Mouse (Mus musculus) kidney, embryonic 16.5 days (tissue): ENCODE data around the gene Hoxc8. TPM values are rescaled to one million over a fixed set of nuclear protein-coding genes. Genes with fewer than 3 reads are reported as not detected.
A peak's percentile ranks its signal among the peaks of the same experiment; 100 is the strongest.

Experiments used
- ATAC-seq: fragments of 200-750 bp; cut with Nextera tagmentation; 2 replicates; pipeline ENCODE4 v1.8.0; 2017; ENCODE audit warnings: moderate TSS enrichment; ENCODE audit not compliant: low FRiP score, low TSS enrichment
- H3K27ac ChIP-seq: fragments of 300-500 bp; sonication (generic); 2 replicates; pipeline ENCODE4 v1.5.1; 2014; ENCODE audit warnings: low read length
- H3K27me3 ChIP-seq: fragments of 300-500 bp; sonication (generic); 2 replicates; pipeline ENCODE4 v1.6.1; 2014; ENCODE audit warnings: low read length, control low read depth, mixed read lengths; ENCODE audit not compliant: insufficient read depth
- H3K36me3 ChIP-seq: fragments of 300-500 bp; sonication (generic); 2 replicates; pipeline ENCODE4 v1.6.1; 2014; ENCODE audit warnings: low read length, control low read depth, mixed read lengths; ENCODE audit not compliant: insufficient read depth
- H3K4me1 ChIP-seq: fragments of 300-500 bp; sonication (generic); 2 replicates; pipeline ENCODE4 v1.6.1; 2014; ENCODE audit warnings: low read length, control low read depth, mixed read lengths; ENCODE audit not compliant: insufficient read depth
- H3K4me2 ChIP-seq: fragments of 300-500 bp; sonication (generic); replicated peaks from 2 replicates; pipeline ENCODE4 v1.6.1; 2014; ENCODE audit warnings: low read depth, low read length
- H3K4me3 ChIP-seq: fragments of 300-500 bp; sonication (generic); 2 replicates; pipeline ENCODE4 v1.5.1; 2014; ENCODE audit warnings: mild to moderate bottlenecking, low read length
- H3K9ac ChIP-seq: fragments of 300-500 bp; sonication (generic); replicated peaks from 2 replicates; pipeline ENCODE4 v1.6.1; 2014; ENCODE audit warnings: low read length
- H3K9me3 ChIP-seq: fragments of 300-500 bp; sonication (generic); 2 replicates; pipeline ENCODE4 v1.6.1; 2016; ENCODE audit warnings: low read length, control low read depth
- WGBS: fragments of 180-500 bp; shearing (Covaris S2); extraction: QIAGEN DNeasy Blood & Tissue Kit; methylation state at CpG from one replicate; pipeline ENCODE4 v1.1.7; 2014; 5-methylcytosine and 5-hydroxymethylcytosine counted together
- polyA plus RNA-seq: library from polyadenylated mRNA; unstranded; fragments of >200 nt; fragmentation: Nextera tagmentation; extraction: Ambion mirVana; gene quantifications from 2 replicates; pipeline ENCODE4 v1.2.1, GENCODE M21; 2015

The Hoxc8 gene
- polyA plus RNA-seq, 1 experiment from 2014 or later, result 6.6 TPM

- H3K9me3 ChIP-seq, result no peaks in the 10 kb centered on the region
- no peak overlapping the region for H3K9ac ChIP-seq
- peak overlapping the region; percentile 39 for H3K4me3 ChIP-seq
- H3K36me3 ChIP-seq, result no peaks in the 10 kb centered on the region; the same call in 1 of the 2 replicates
- peak overlapping the region; percentile 68 for H3K4me2 ChIP-seq
- H3K27me3 ChIP-seq, result peaks cover 40% of the 10 kb centered on the region
- peak overlapping the region; percentile 25; the same call in 1 of the 2 replicates for H3K27ac ChIP-seq
- WGBS, result 5% methylated on average over 17 of the region's 17 CpGs
- ATAC-seq, result no peak
- H3K4me1 ChIP-seq, result peaks cover 91% of the 10 kb centered on the region
Measured at GRCm38 (mm10) chr15:103013238-103013984, 23.0 kb downstream of the Hoxc8 start.

DNA sequence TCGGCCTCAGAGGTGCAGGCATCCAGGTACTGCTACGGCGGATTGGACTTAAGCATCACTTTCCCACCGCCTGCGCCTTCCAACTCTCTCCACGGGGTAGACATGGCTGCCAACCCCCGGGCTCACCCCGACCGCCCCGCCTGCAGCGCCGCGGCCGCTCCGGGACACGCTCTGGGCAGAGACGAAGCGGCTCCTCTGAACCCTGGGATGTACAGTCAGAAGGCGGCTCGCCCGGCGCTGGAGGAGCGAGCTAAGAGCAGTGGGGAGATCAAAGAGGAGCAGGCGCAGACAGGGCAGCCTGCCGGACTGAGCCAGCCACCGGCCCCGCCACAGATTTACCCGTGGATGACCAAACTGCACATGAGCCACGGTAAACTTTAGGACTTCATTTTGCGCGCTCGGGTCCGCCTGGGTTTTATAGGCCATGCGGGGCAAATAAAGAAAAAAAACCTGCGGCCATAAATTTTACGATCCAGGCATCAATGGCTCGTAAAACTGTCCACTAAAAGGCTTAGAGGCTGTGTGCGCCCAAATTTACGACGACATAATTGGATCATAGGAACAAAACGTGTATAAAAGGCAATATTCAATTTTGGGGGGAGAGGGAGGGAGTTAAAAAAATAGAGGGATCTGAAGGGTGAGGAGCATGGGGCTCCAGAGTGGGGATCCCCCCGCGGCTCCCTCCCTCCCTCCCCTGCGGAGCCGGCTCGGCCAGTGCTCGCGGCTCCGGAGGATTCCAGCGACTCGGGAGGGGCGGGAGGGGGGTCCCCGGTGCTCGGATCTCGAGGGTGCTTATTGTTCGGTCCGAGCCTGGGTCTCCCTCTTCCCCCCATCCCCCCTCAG, 24.0 kb downstream of the Hoxc8 start:
- WGBS, result under 1% methylated on average over 48 of the region's 57 CpGs
- peaks cover 92% of the 10 kb centered on the region for H3K4me1 ChIP-seq
- peak overlapping the region; percentile 68 for H3K4me2 ChIP-seq
- ATAC-seq, result peak; percentile 78
- H3K4me3 ChIP-seq, result peak overlapping the region; percentile 39
- H3K27ac ChIP-seq, result peak overlapping the region; percentile 88
- H3K36me3 ChIP-seq, result no peaks in the 10 kb centered on the region; the same call in 1 of the 2 replicates
- peaks cover 37% of the 10 kb centered on the region for H3K27me3 ChIP-seq
- H3K9ac ChIP-seq, result peak overlapping the region; percentile 67
- H3K9me3 ChIP-seq, result no peaks in the 10 kb centered on the region

DNA sequence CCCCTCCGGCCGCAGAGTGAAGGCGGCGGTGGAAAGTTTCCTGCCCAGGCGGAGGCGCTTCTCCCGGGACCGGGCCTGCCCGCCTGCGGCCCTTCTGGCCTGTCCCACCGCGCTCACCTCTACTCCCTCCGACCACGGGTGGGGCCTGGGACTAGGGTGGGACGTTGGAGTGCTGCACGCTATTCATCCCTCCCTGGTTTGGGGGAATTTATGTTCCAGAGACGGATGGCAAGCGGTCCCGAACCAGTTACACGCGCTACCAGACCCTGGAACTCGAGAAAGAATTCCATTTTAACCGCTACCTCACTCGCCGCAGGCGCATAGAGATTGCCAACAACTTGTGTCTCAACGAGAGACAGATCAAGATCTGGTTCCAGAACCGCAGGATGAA, 24.6 kb downstream of the Hoxc8 start:
- Histone ChIP-seq H3K4me3 (peak overlapping the region; percentile 39), H3K9ac (peak overlapping the region; percentile 67), H3K9me3 (no peaks in the 10 kb centered on the region), H3K4me2 (peak overlapping the region; percentile 68), H3K4me1 (peaks cover 92% of the 10 kb centered on the region), H3K27me3 (peaks cover 43% of the 10 kb centered on the region), H3K27ac (peak overlapping the region; percentile 88), H3K36me3 (no peaks in the 10 kb centered on the region; the same call in 1 of the 2 replicates)
- 2% methylated on average over 24 of the region's 28 CpGs for WGBS
- ATAC-seq, result peak; percentile 32

- Histone ChIP-seq H3K27me3 (peaks cover 44% of the 10 kb centered on the region), H3K4me2 (peak overlapping the region; percentile 68), H3K4me3 (peak overlapping the region; percentile 39), H3K9me3 (no peaks in the 10 kb centered on the region), H3K27ac (peak overlapping the region; percentile 88), H3K36me3 (no peaks in the 10 kb centered on the region; the same call in 1 of the 2 replicates), H3K4me1 (peaks cover 88% of the 10 kb centered on the region), H3K9ac (peak overlapping the region; percentile 67)
- 26% methylated on average over 19 of the region's 19 CpGs for WGBS
- ATAC-seq, result no peak
Measured at GRCm38 (mm10) chr15:103015406-103016166, 25.2 kb downstream of the Hoxc8 start.

- peak; percentile 29 for ATAC-seq
- H3K4me1 ChIP-seq, result peaks cover 70% of the 10 kb centered on the region
- peak within 1 kb of the TSS; percentile 26; the same call in 1 of the 2 replicates for H3K4me2 ChIP-seq
- H3K27ac ChIP-seq, result peak within 1 kb of the TSS; percentile 70
- no peak within 1 kb of the TSS for H3K4me3 ChIP-seq
- no peaks in the 10 kb centered on the region for H3K9me3 ChIP-seq
- H3K36me3 ChIP-seq, result no peaks in the 10 kb centered on the region
- peak within 1 kb of the TSS; percentile 50 for H3K9ac ChIP-seq
- H3K27me3 ChIP-seq, result peaks cover 37% of the 10 kb centered on the region
- 21% methylated on average over 9 of the region's 9 CpGs for WGBS
Measured at GRCm38 (mm10) chr15:103018636-103019035, 28.2 kb downstream of the Hoxc8 start, which contains the start of gene Hoxc4. Gene Hoxc4 (plus strand): TSS chr15:103018934.

GRCm38 (mm10) chr15:103020899-103021418, 30.6 kb downstream of the Hoxc8 start:
- H3K27me3 ChIP-seq, result peaks cover 42% of the 10 kb centered on the region
- peaks cover 64% of the 10 kb centered on the region for H3K4me1 ChIP-seq

DNA sequence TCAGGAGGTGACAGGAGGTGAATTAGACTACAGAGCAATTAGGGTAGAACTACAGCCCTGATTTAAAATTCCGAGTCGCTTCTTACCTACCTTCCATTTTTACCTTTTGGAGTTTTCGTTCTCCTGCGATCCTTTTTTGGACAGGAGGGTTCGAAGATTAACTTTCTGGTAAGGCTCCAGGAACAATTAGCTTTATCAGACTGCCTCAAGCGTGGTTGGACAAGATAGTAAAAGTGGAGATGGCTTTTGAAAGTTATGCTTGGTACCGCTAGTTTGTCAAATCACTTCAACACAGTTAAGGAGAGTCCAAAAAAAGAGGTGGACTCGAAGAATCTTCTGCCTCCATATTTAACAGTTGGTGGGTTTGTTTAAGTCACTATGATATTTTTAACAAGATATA, 31.1 kb downstream of the Hoxc8 start:
- Histone ChIP-seq H3K27ac (no peak overlapping the region), H3K4me3 (no peak overlapping the region), H3K36me3 (no peaks in the 10 kb centered on the region), H3K9ac (no peak overlapping the region), H3K27me3 (peaks cover 38% of the 10 kb centered on the region), H3K9me3 (no peaks in the 10 kb centered on the region), H3K4me2 (peak overlapping the region; percentile 38), H3K4me1 (peaks cover 64% of the 10 kb centered on the region)
- 28% methylated on average over 8 of the region's 8 CpGs for WGBS
- no peak for ATAC-seq

More at GRCm38 (mm10) chr15:103020899-103021418, 30.6 kb downstream of the Hoxc8 start:
- Histone ChIP-seq H3K27ac (no peak overlapping the region), H3K9ac (0 out of 2 replicates have a peak overlapping the region, but pooled peaks have one; percentile 2), H3K4me2 (peak overlapping the region; percentile 38), H3K36me3 (no peaks in the 10 kb centered on the region), H3K4me3 (no peak overlapping the region), H3K9me3 (no peaks in the 10 kb centered on the region)
- no peak for ATAC-seq
- 23% methylated on average over 8 of the region's 8 CpGs for WGBS

- ATAC-seq, result 0 out of 2 replicates have a peak, but pooled peaks have one; percentile 40
- peaks cover 57% of the 10 kb centered on the region for H3K4me1 ChIP-seq
- 11% methylated on average over 2 of the region's 2 CpGs for WGBS
- no peaks in the 10 kb centered on the region for H3K9me3 ChIP-seq
- peak overlapping the region; percentile 35; the same call in 1 of the 2 replicates for H3K27ac ChIP-seq
- H3K27me3 ChIP-seq, result peaks cover 40% of the 10 kb centered on the region
- no peak overlapping the region for H3K4me2 ChIP-seq
- no peak overlapping the region for H3K4me3 ChIP-seq
- no peak overlapping the region for H3K9ac ChIP-seq
- no peaks in the 10 kb centered on the region for H3K36me3 ChIP-seq
Measured at GRCm38 (mm10) chr15:103024131-103024530, 33.7 kb downstream of the Hoxc8 start.
